Mouse (Mus musculus) stomach, embryonic 15.5 days (tissue): Measurements from ENCODE around the gene Nup35. TPM values are rescaled to one million over a fixed set of nuclear protein-coding genes. Genes with fewer than 3 reads are reported as not detected.

Experiments
- microRNA counts: library from miRNA; unstranded; fragments of <30 nt; microRNA quantifications from one replicate; lab custom pipeline; 2016
- microRNA-seq: library from miRNA; unstranded; fragments of <30 nt; microRNA quantifications from one replicate; pipeline ENCODE4, GENCODE M21; 2016
- polyA plus RNA-seq: library from polyadenylated mRNA; unstranded; fragments of >200 nt; fragmentation: Nextera tagmentation; extraction: Ambion mirVana; gene quantifications from 2 replicates; pipeline ENCODE4 v1.2.1, GENCODE M21; 2015

Gene Nup35
- polyA plus RNA-seq, 1 experiment from 2014 or later = 40.8 TPM

MicroRNAs encoded within 50 kb of the gene (microRNA counts, 519-probe panel; counts per million panel counts)
- microRNA mmu-miR-684 (lab: Ali Mortazavi, UCI) = 2,423 counts per million, percentile 52 among the panel's probes with 10 or more counts

Small RNAs within 50 kb of the gene (microRNA-seq; reads per million reads assigned to microRNA genes)
- not detected for gene Mir684-1

Other genes with a start within 250 kb of the Nup35 start
- 4.7 and 5.0 TPM in 2 replicates for gene Frzb, start 169.6 kb upstream of the Nup35 start, polyA plus RNA-seq
- 69.8 and 74.4 TPM in 2 replicates for gene Nckap1, start 35.9 kb upstream of the Nup35 start, polyA plus RNA-seq
- gene Dusp19, start 191 bp upstream of the Nup35 start, polyA plus RNA-seq = 15.1 and 17.1 TPM in 2 replicates